Comparison of ENCODE assay signal across 7 mouse cellular contexts in the genomic region with DNA sequence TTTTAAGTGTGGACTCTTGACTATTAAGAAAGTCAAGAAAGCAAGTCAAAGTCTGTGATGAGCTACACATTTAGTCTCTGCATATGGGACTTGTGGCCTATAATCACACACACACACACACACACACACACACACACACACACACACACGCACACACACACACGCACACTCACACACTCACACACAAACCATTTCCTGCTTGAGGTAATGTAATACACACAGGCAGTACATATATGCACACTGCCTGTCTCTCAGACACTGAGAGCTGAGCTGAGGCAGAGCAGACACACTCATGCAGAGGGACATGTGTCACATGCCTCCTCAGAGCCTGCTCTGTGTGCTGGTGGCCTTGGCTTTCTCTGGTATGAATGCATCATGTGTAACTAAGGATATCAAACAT.
DNase-seq lines count a peak whose midpoint lies in the region; ATAC-seq lines count a peak whose summit lies in the region.

No protein-coding gene starts in this region.

- DNase-seq in T-cell, adult 2 months (ENCODE audit: low spot score) = peak; percentile 51
- DNase-seq in adrenal gland, postnatal 14 days = peak; percentile 1
- peak; percentile 2 to 14 for DNase-seq in thymus, adult 18-20 months
- peak; percentile 2 to 5 for DNase-seq in thymus, postnatal 10 days (ENCODE audit: low spot score in 2 of 2)
- peak; percentile 32 for DNase-seq in thymus, postnatal 25 days
- DNase-seq in thymus, postnatal 4 days = peak; percentile 27

- ATAC-seq in CD4-positive, CD25-positive, alpha-beta regulatory T cell, adult 4 months = peak; percentile 74

Comparison
In these comparisons a context has a peak if more than half of its experiments do, and no peak if none do; other contexts are left out.
1. Peak in every context shown above with its lines: DNase-seq and ATAC-seq.
2. DNase-seq: peak in every context shown above with its lines; median percentile 51 in T-cell, adult 2 months; 32 in thymus, postnatal 25 days; 27 in thymus, postnatal 4 days; 8 in thymus, adult 18-20 months; 4 in thymus, postnatal 10 days; 1 in adrenal gland, postnatal 14 days.